Mouse (Mus musculus) cerebellum, adult 18-20 months (tissue): ENCODE results near the gene Figla.
A peak's percentile ranks its signal among the peaks of the same experiment; 100 is the strongest.

Experiments
- DNase-seq, 2 experiments: peaks; one replicate each; pipeline ENCODE4 v3.0.0; 2021

Figla gene

DNA sequence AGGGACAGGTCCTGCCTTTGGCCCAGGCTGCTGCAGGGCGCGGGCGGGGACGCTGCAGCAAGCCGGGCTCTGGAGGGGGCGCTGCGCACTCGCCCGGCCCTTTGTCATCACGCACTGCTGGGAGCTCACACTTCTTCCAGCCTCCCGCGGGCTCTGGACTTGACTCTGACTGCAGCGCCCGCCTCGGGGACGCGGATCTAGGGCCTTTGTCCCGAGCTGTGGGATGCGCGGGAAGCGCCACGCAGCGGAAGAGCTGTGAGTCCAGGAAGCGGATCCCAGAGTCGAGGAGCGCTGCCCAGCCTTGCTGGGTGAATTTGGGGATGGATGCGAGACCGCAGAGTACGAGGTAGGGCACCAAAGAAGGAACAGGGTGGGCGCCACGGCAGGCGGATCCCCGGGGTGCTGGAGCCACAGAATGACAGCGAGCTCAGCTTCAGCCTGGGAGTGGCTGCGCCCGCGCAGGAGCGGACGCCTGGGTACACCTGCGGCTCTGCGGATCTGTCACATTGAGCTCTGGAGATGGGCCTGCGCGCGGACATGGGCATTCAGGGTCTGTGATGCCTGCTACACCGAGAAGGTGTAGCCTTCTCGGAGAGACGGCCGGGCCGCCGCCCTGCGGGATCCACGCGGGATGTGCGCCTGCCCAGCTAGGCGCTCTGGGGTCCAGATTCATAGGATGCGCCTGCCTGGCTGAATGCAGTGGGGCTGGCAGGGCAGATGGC lies 12.8 kb downstream of the Figla start, which contains the start of gene Add2:
TSS of gene Add2 (plus strand) at position 81 of the 722 bp plus-strand sequence.
- peak; percentile 83 to 86 for DNase-seq

DNA sequence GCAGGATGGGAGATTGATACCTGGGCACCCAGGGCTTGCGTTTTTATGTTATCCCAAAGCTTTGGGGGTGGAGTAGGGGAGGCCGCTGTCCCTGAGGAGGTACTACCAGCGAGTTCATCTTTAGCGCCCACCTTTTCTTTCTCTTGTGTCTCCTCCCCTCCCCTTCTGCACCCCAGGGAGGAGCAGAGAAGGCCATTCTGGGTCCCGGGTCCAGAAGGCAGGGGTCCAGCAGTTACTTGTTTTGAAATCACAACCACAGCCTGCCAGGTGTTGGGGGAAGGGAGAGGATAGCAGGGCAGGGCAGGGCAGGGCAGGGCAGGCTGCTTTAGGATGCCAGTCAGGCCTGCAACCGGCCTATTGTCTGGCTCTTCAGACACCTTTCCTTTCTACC lies 13.3 kb downstream of the Figla start:
- peak in 1 of 2 experiments; percentile 49 for DNase-seq

DNA sequence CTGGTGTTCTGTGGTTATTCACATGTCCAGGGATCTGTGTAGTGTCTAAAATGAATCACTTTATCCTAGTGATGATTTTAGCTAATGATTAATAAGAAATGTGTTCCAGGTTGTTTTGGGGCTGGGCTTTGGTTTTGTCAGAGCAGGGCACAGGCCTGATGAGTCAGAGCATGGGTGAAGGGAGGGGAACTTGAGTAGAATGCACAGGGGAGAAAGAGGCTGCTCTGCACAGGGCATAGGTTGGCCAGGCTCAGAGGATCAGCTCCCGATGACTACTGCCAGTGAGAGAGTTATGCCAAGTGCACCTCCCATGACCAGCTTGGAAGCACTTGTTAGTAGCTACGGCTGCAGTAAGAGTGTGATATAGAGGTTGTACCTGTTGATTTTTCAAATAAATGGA lies 15.6 kb downstream of the Figla start:
- DNase-seq, result peak; percentile 51 to 73

DNA sequence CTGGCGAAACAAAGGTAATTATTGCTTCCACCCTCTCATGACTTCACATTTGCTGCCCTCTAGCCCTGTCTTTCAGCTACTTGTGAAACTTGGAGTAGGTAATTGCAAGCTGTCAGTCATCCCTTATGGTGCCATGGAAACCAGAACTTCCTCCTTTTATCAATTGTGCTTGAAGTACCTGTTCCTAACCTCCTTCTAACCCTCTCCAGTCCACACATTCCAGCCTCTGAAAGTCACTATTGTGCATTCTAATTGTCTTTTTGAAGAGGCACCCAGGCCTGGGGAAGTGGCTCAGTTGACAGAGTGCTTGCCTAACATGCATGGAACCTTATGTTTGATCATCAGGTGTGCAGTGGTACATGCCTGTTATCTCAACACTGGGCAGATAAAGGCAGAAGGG lies 17.7 kb downstream of the Figla start:
- DNase-seq, result no peak

DNA sequence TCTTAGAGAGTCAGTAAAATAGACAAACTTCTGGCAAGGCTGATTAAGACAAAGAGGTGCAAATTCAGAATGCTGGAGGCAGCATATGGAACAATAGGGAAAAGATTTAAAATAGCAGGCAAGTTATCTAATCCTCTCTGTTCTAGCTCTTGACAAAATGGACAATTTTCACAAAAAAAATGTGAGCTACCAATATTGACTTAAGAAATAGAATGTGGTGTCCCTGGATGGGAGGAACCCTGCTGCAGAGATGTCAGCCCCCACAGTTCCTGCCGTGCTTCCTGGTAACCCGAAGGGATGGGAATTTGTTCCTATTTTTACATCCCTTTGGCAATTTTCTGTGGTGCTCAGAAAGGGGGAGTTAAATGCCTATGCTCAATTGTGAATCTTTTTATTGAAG lies 22.9 kb downstream of the Figla start:
- no peak for DNase-seq

DNA sequence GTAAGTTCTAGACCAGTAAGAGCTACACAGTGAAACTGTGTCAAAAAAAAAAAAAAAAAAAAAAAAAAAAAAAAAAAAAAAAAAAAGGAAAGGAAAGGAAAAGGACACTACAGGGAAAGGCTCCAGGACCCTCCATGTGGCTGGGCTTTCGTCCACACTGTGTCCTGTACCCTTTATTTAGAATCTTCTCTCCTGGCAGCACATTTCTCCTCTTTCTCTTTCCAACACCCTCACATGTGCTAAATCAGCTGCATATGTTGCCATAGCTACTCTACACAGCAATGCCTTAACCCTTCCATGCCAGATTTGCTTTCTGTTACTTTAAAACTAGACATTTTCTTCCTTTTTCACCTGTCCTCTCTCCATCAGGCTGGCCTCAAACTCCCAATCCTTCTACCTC lies 24.2 kb downstream of the Figla start:
- no peak for DNase-seq

DNA sequence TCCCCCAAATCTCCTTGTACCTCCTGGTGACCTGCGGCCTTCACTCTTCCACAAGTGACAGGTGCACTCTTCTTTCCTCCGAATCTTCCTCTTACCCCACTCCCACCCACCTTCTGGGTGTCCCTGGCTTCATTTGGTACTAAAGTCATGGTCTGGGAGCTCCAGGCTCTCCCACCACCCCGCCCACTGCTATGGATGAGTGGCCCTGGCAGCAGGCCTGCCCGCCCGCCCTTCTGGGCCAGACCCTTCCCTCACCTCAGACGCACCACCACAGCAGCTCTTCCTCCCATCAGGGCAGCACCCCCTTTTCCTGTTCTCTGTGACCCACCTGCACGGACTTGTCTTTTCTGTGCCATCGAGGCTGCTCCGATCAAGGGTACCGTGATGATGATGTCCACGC lies 31.5 kb downstream of the Figla start:
- no peak for DNase-seq

DNA sequence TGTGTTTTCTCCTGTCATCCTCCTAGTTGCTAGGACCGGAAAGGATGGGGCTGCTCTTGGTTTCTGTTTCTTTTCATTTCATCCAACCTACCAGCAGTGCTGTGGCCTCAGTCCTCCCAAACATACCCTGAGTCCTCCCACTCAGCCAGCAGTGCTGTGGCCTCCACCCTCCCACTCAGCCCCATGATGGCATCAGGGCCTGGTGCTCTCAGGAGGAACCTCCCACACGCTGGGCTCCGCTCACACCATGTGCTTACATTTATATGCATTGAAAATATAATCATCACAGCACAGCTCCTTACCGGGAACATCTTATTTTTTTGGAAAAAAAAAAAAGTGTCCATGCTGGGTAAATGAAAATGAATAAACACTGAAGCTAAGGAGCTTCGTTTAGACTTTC lies 32.5 kb downstream of the Figla start:
- no peak for DNase-seq

DNA sequence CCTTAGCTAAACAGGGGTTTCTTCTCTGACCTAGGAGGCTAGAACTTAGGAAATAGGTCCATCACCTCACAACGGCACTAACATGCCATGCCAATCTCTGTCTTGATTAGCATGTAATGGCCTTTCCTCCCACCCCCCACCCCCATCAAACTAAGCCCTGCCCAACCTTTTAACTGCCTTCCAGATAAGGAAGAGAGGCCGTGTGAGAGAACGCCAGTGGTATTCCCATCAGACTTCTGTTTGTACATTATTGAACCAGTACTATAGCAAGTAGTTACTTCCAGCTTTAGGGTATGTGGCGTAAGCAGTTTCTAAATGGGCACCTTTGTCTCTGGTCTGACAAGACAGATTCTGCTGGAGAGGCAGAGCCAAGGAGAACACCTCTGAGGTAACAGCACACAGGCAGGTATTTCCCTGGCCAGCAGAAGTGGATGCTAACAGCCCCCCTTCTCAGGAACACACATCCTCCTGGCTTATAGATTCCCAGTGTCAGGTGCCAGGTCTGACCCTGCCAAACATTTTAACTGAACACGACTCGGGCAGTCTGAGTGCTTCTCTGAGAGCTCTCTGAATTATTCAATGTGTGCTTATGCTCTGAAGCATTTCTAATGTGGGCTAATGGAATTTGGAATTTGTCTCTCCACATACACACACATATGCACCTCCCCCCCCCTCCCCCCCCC lies 34.8 kb downstream of the Figla start:
- DNase-seq, result no peak

DNA sequence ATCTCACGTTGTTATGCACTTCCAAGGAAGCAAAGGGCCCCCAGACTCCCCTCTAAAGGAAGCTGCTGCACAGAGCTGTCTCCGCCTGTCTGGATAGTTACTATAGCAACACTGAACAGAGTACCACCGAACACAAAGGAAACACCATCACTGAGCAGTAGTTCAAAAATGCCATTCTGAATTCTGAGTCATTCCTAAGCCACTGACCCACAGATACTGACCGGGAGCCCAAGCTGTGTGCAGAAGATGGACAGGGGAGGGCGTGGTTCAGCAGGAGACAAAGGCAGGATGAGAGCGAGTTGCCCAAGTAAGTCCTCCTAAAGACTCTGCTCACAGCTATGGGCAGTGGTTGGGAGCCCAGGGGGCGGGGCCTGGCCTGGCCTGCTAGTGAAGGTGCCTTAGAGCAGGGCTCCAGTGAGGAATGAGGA lies 36.1 kb downstream of the Figla start:
- peak in 1 of 2 experiments; percentile 29 for DNase-seq

DNA sequence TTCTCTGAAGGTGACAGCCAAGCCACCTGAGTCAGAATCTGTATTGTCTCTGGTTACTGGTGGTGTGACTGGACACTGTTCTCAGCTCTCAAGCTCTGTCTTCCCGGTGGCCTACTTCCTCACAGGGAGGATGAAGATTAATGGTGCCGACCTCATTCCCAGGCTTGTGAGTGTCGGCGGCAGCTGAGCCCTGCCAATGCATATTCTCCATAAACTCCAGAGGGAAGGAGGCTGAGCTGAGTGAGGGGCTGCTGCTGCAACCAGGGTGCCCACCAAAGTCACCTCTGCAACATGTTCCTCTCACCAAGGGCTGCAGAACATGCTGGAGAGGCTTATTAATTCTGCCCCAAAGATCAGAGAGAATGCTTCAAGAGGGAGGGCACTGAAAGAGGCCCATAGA lies 36.6 kb downstream of the Figla start:
- DNase-seq, result no peak

DNA sequence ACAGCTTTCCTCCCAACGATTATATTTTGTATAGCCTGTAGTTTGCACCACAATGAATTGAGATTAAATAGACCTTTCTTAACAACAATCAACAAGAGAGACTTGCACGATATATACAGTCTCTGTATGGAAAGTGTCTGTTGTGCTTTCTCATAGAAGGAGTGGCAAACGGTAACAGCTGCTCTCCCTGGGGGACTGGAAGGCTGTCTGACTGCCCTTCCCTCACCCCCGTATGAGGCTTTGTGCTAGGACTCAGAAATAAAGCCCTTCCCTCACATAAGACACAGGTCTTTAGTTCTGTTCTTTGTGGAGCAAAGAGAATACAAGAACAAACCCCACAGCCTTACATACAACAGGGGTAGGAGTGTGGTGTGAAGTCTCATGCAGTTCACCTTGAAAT lies 37.1 kb downstream of the Figla start:
- no peak for DNase-seq

DNA sequence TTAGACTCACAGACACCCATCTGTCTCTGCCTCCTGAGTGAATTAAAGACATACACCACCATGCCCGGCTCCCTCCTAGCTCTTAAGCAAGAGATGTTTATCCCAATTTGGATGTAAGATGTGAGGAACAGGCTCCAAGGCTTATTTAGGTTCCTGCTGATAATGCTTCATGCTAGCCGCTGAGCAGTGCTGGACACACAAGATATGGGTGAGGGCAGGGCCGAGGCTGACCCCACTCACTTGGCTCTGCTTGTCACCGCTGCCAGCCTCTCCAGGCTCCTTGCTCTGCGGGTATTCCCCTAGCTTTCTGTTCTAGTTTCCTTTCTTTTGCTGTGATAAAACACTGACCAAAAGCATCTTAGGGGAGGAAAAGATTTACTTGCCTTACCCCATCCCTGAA lies 37.6 kb downstream of the Figla start:
- DNase-seq, result no peak

DNA sequence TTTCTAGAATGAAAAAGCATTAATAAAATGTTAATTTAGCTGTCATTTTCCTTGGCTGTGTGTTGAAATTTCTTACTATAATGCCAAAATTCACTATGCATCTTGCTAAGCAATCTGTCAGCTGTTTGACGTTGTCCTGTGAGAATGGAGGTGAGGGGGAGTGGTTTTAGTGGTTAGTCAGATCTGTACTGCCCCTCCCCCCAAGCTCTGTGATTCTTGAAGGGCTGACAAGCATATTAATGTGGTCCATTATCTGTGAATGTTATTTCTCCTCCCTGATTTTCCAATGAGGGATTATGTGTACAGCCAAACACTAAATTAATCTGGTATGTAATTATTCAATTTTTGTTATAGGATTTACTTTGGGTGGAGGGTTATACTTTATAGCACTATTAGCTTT lies 42.5 kb downstream of the Figla start:
- no peak for DNase-seq

DNA sequence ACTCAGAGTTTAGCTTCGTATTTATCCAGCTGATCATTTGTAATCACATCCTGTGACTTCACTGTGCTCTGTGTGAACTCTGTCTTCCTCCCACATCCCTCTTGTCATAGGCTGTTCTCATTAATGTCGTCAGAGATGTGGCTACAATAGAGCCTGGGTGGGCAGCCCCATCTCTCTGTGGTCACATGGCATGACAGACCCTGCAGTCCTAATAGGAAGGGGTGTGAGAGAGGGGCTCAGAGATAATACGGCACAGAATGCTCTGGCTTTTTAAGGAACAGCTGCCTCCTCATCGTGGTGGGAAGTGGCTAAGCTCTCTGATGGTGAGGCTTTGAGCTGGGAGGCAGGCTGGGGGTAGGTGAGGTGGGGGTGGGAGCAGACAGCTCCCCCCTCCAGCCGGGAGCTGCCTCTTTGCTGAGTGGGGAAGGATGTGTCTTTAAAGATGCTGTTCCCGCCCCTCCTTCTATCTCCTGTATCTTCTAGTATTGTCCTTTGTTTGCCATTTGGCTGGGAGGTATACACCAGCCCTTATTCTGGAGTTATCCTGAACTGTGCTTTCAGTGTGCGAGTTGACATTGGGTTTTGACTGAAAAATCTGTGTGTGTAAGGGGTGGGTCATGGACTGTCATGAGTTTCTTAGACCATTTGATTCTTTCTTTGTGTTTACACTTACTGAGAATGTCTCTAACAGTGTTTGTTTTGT lies 43.3 kb downstream of the Figla start:
- DNase-seq, result no peak

DNA sequence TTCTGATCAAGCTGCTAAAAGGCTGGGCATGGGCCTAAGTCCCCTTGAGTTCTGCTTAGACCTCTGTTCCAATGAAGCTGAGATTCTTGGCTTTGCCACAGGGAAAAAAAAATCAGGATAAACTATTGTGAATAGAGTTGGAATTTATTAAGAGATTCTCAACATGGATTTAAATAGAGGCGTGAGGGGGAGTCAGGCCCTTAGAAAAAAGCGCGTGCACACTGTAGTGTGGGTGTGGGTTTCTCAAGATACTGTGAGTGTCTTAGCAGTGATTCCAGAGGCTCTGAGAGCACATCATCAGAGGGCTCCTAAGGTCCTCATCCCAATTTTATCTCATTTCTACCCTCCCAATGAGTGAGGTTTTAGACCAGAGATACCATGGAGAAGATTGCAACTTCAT lies 44.2 kb downstream of the Figla start:
- DNase-seq, result no peak

DNA sequence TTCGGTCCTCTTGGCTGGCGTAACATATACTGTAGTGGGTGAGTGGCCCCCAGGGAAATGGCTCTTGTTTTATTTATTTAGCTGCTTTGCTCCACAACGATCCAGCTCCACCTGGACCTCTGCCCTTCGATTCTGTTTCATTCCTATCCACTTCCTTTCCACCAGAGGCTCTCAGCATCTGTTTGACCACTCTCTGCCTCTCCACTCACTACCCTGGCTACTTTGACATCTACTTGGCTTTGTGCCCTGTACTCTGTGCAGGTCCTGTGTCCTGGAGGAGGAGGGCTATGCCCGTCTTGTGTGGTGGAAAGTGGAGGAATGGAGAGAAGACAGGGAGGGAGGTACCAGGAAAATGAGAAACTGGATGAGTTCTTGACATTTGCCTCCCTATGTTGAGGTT lies 46.3 kb downstream of the Figla start:
- DNase-seq, result no peak

DNA sequence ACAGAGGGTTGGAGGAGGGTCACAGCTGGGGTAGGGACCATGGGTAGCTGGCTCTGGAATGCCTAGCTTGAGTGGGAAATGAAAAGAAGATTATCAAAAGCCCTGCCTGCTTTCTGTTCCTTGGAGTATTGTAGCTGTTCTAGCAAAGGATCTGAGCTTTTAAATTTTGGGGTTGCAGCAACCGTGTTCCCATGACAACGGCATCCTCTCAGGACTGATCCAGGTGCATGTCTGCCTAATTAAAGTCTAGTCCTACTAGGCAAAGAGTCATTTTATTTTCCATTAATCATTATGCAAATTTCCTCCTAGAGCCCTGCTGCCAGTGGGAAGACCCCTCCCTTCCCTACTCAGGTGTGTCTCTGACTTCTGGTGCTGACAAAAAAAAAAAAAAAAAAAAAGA lies 46.7 kb downstream of the Figla start:
- no peak for DNase-seq

DNA sequence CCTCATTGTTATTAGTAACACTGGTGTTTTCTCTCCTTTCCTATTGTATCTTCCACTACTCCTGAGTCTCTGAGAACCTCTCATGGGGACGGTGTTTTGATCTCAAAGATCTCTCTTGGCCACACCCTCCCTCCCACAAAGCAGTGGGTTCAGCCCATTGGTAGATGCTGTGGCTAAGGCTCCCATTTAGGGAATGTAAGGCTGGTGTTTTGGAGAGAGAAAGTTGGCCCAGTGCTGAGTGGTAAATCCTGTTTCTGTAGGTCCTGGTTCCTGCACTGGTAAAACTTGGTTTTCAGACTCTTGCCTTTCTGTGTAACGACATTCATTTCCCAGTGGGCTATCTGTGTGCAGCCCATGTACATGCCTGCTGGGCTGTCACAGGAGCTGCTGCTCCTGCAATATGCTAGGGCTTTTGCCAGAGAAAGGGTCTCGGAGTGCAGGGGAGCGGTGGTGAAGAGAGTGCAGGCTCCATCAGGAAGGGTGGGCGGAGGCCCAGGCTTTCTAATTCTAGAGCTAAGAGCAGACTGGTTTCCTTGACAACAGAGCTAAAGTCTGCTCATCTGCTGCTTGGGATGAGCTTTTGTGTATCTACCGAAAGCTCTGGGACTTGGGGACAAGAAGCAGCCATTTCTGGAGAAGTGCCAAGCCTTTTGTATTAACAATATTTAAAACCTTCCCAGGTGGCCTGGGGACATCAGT lies 48.5 kb downstream of the Figla start:
- peak in 1 of 2 experiments; percentile 25 for DNase-seq

DNA sequence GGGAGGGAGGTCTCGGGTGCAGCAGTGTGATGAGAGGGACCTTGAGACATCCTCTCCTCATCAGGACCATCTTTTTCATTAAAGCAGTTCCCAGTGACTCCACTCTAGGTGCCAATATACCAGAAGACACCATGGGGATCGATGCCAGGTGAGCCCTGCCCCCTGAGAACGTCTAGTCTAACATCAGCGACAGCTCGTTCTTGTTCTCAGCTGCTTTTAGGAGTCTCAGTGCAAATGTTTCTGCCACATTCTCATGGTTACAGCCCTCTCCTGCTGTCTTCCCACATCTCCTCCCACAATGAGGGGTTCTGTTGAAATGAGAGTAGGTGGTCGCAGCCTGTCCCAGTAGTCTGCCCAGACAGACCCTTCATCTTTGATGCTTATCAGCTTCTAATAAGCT lies 50.8 kb downstream of the Figla start:
- no peak for DNase-seq

DNA sequence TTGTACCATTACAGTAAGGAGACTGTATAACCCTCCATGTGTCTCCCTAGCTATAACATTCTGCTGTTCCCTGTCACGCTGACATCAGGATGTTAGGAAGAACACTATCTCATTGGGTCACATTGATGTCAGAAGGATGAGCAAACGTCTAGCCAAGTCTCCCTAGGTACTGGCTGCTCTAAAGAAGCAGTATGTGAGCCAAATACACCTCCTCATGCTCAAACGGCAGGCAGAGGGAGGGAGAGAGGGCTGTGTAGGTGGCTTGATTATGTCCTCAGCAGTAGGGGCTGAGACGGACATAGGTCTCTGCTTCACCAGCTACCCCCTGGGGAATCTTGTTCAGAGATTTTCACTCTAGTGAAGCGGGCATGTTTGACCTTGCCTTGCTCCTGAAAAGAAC lies 51.2 kb downstream of the Figla start:
- peak in 1 of 2 experiments; percentile 41 for DNase-seq

DNA sequence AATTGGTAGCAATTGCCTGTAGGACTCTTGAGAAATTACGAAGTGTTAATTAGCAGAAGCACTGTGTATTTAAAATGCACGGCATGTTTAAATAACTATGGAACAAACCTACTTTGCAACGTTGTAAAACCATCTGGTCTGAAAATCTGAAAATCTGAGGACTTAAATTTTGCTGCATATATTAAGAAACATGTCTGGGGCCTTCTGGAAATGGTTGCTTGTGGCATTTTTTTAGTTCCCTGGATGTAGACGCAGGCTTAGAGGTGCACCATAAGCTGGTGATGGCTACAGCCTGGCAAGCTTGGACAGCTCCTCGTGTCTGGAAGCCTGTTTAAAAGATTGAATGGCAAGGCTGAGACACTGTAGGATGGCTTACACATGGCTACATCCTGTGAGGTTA lies 53.0 kb downstream of the Figla start:
- DNase-seq, result no peak

DNA sequence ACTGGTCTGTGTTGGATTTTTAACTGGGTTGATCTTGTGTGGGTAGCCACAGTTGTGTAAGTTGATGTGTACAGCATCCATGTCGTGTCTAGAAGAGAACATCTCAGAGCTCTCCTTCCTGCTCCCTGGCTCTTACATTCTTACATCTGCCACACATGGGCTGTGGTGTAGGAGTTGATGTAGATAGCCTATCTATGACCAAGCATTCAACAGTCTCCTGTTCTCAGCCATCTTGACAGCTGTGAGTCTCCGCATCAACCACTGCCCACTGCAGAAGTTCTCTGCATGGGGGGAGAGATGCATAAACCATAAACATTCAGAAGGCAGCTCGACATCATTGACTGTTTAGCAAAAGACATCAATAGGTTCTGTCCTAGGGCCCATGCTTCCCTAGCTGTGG lies 53.9 kb downstream of the Figla start:
- DNase-seq, result no peak
